Mouse (Mus musculus): ENCODE results near the gene Jazf1.

The Jazf1 gene

GRCm38 (mm10) chr6:53067989-53068874 lies at the start of gene Jazf1:
Gene Jazf1 (minus strand): TSS chr6:53068631.
- DNase-seq (ENCODE audit: low spot score in 2 of 2) = peak; percentile 45 to 60

- DNase-seq (ENCODE audit: low spot score in 2 of 2) = no peak
Measured at GRCm38 (mm10) chr6:53117855-53118254, 49.4 kb upstream of the Jazf1 start.

GRCm38 (mm10) chr6:53086879-53087278 lies 18.4 kb upstream of the Jazf1 start:
- no peak for DNase-seq (ENCODE audit: low spot score in 2 of 2)

GRCm38 (mm10) chr6:53081241-53081640 lies 12.8 kb upstream of the Jazf1 start:
- no peak for DNase-seq (ENCODE audit: low spot score in 2 of 2)

- DNase-seq (ENCODE audit: low spot score in 2 of 2) = no peak
Measured at GRCm38 (mm10) chr6:53078671-53079070, 10.2 kb upstream of the Jazf1 start.

- no peak for DNase-seq (ENCODE audit: low spot score in 2 of 2)
Measured at GRCm38 (mm10) chr6:53071732-53072131, 3.3 kb upstream of the Jazf1 start.

- DNase-seq (ENCODE audit: low spot score in 2 of 2) = no peak
Measured at GRCm38 (mm10) chr6:53069976-53070575, 1.6 kb upstream of the Jazf1 start.

- no peak for DNase-seq (ENCODE audit: low spot score in 2 of 2)
Measured at GRCm38 (mm10) chr6:53068875-53069178, 396 bp upstream of the Jazf1 start.

GRCm38 (mm10) chr6:53067446-53067988 lies 914 bp downstream of the Jazf1 start:
- peak; percentile 22 for DNase-seq (ENCODE audit: low spot score in 2 of 2)

- DNase-seq (ENCODE audit: low spot score in 2 of 2) = no peak
Measured at GRCm38 (mm10) chr6:53066978-53067377, 1.5 kb downstream of the Jazf1 start.

GRCm38 (mm10) chr6:53064070-53064469 lies 4.4 kb downstream of the Jazf1 start:
- DNase-seq (ENCODE audit: low spot score in 2 of 2) = no peak

GRCm38 (mm10) chr6:53054909-53055308 lies 13.5 kb downstream of the Jazf1 start:
- DNase-seq (ENCODE audit: low spot score in 2 of 2) = no peak

GRCm38 (mm10) chr6:53045501-53045900 lies 22.9 kb downstream of the Jazf1 start:
- DNase-seq (ENCODE audit: low spot score in 2 of 2) = no peak

- DNase-seq (ENCODE audit: low spot score in 2 of 2) = no peak
Measured at GRCm38 (mm10) chr6:53038176-53038575, 30.3 kb downstream of the Jazf1 start.

GRCm38 (mm10) chr6:53034362-53035011 lies 33.9 kb downstream of the Jazf1 start:
- DNase-seq (ENCODE audit: low spot score in 2 of 2) = no peak

GRCm38 (mm10) chr6:53032730-53033484 lies 35.5 kb downstream of the Jazf1 start:
- DNase-seq (ENCODE audit: low spot score in 2 of 2) = peak in 1 of 2 experiments; percentile 18

GRCm38 (mm10) chr6:53022069-53022468 lies 46.4 kb downstream of the Jazf1 start:
- no peak for DNase-seq (ENCODE audit: low spot score in 2 of 2)

GRCm38 (mm10) chr6:53021081-53021480 lies 47.4 kb downstream of the Jazf1 start:
- no peak for DNase-seq (ENCODE audit: low spot score in 2 of 2)

GRCm38 (mm10) chr6:53017357-53018205 lies 50.9 kb downstream of the Jazf1 start:
- no peak for DNase-seq (ENCODE audit: low spot score in 2 of 2)

All from thymus, postnatal 10 days (tissue).